Mouse (Mus musculus) liver, embryonic 15.5 days (tissue): ENCODE results near the gene Ptcd2. TPM values are rescaled to one million over a fixed set of nuclear protein-coding genes. Genes with fewer than 3 reads are reported as not detected.
A peak's percentile ranks its signal among the peaks of the same experiment; 100 is the strongest.

Source experiments
- ATAC-seq: fragments of 200-750 bp; cut with Nextera tagmentation; 2 replicates; pipeline ENCODE4 v1.8.0; 2017; ENCODE audit warnings: moderate number of reproducible peaks, mild to moderate bottlenecking, moderate library complexity; ENCODE audit not compliant: insufficient read depth
- H3K27ac ChIP-seq: fragments of 300-500 bp; sonication (generic); replicated peaks from 2 replicates; pipeline ENCODE4 v1.5.1; 2015; ENCODE audit warnings: mild to moderate bottlenecking, inconsistent platforms
- H3K27me3 ChIP-seq: fragments of 300-500 bp; sonication (generic); 2 replicates; pipeline ENCODE4 v1.6.1; 2015; ENCODE audit warnings: mild to moderate bottlenecking, inconsistent platforms
- H3K36me3 ChIP-seq: fragments of 300-500 bp; sonication (generic); replicated peaks from 2 replicates; pipeline ENCODE4 v1.6.1; 2015; ENCODE audit warnings: moderate library complexity, mild to moderate bottlenecking, inconsistent platforms
- H3K4me1 ChIP-seq: fragments of 300-500 bp; sonication (generic); replicated peaks from 2 replicates; pipeline ENCODE4 v1.6.1; 2015; ENCODE audit warnings: inconsistent platforms
- H3K4me2 ChIP-seq: fragments of 300-500 bp; sonication (generic); 2 replicates; pipeline ENCODE4 v1.6.1; 2015; ENCODE audit warnings: moderate library complexity, mild to moderate bottlenecking, inconsistent platforms
- H3K4me3 ChIP-seq: fragments of 300-500 bp; sonication (generic); replicated peaks from 2 replicates; pipeline ENCODE4 v1.5.1; 2015; ENCODE audit warnings: mild to moderate bottlenecking, inconsistent platforms
- H3K9ac ChIP-seq: fragments of 300-500 bp; sonication (generic); 2 replicates; pipeline ENCODE4 v1.6.1; 2015; ENCODE audit warnings: moderate library complexity, mild to moderate bottlenecking, inconsistent platforms
- H3K9me3 ChIP-seq: fragments of 300-500 bp; sonication (generic); replicated peaks from 2 replicates; pipeline ENCODE4 v1.6.1; 2016; ENCODE audit warnings: inconsistent platforms
- WGBS: fragments of 180-500 bp; shearing (Covaris S2); methylation state at CpG from one replicate; pipeline ENCODE4 v1.1.7; 2015; ENCODE audit warnings: mixed read lengths; ENCODE audit not compliant: insufficient replicate concordance; 5-methylcytosine and 5-hydroxymethylcytosine counted together
- polyA plus RNA-seq: library from polyadenylated mRNA; unstranded; fragments of >200 nt; fragmentation: Nextera tagmentation; extraction: Ambion mirVana; gene quantifications from 2 replicates; pipeline ENCODE4 v1.2.1, GENCODE M21; 2015

Gene Ptcd2
- polyA plus RNA-seq = 24.6 and 26.2 TPM in 2 replicates

GRCm38 (mm10) chr13:99344599-99345575 is at the start of gene Ptcd2, which contains the start of gene Mrps27:
TSS of gene Ptcd2 (minus strand) at chr13:99344705.
TSS of gene Mrps27 (plus strand) at chr13:99344786.
- WGBS = 1% methylated on average over 39 of the region's 39 CpGs
- peak within 1 kb of the TSS; percentile 78 for H3K4me2 ChIP-seq
- H3K4me1 ChIP-seq = peaks cover 19% of the 10 kb centered on the region
- peak; percentile 99 for ATAC-seq
- peak within 1 kb of the TSS; percentile 75 for H3K27ac ChIP-seq
- no peaks in the 10 kb centered on the region for H3K27me3 ChIP-seq
- peaks cover 36% of the 10 kb centered on the region for H3K36me3 ChIP-seq
- H3K9me3 ChIP-seq = no peaks in the 10 kb centered on the region
- H3K4me3 ChIP-seq = peak within 1 kb of the TSS; percentile 81
- H3K9ac ChIP-seq = peak within 1 kb of the TSS; percentile 72

GRCm38 (mm10) chr13:99393128-99393527 is 48.6 kb upstream of the Ptcd2 start:
- ATAC-seq = no peak
- WGBS = 71% methylated on average over 3 of the region's 3 CpGs
- H3K4me3 ChIP-seq = no peak overlapping the region

GRCm38 (mm10) chr13:99391417-99391816 is 46.9 kb upstream of the Ptcd2 start:
- no peak overlapping the region for H3K27ac ChIP-seq
- H3K27me3 ChIP-seq = no peaks in the 10 kb centered on the region
- ATAC-seq = no peak
- H3K36me3 ChIP-seq = no peaks in the 10 kb centered on the region
- no peak overlapping the region for H3K4me2 ChIP-seq
- no peaks in the 10 kb centered on the region for H3K4me1 ChIP-seq
- 87% methylated on average over 3 of the region's 3 CpGs for WGBS
- no peak overlapping the region for H3K4me3 ChIP-seq
- no peaks in the 10 kb centered on the region for H3K9me3 ChIP-seq
- H3K9ac ChIP-seq = no peak overlapping the region

More at GRCm38 (mm10) chr13:99393128-99393527, 48.6 kb upstream of the Ptcd2 start:
- H3K4me2 ChIP-seq = no peak overlapping the region
- H3K27me3 ChIP-seq = no peaks in the 10 kb centered on the region
- H3K27ac ChIP-seq = no peak overlapping the region
- H3K9ac ChIP-seq = no peak overlapping the region
- no peaks in the 10 kb centered on the region for H3K9me3 ChIP-seq
- H3K36me3 ChIP-seq = no peaks in the 10 kb centered on the region
- H3K4me1 ChIP-seq = no peaks in the 10 kb centered on the region

- H3K9ac ChIP-seq = no peak overlapping the region
- H3K36me3 ChIP-seq = 0 out of 2 replicates have a peak, but pooled peaks cover 5% of the 10 kb centered on the region
- H3K4me2 ChIP-seq = no peak overlapping the region
- ATAC-seq = no peak
- WGBS = 59% methylated on average over 7 of the region's 7 CpGs
- no peaks in the 10 kb centered on the region for H3K9me3 ChIP-seq
- no peaks in the 10 kb centered on the region for H3K27me3 ChIP-seq
- H3K4me1 ChIP-seq = no peaks in the 10 kb centered on the region
- H3K27ac ChIP-seq = no peak overlapping the region
- no peak overlapping the region for H3K4me3 ChIP-seq
Measured at GRCm38 (mm10) chr13:99387901-99388811, 43.7 kb upstream of the Ptcd2 start.

- WGBS = 80% methylated on average over 7 of the region's 7 CpGs
- Histone ChIP-seq H3K36me3 (0 out of 2 replicates have a peak, but pooled peaks cover 10% of the 10 kb centered on the region), H3K4me3 (no peak overlapping the region), H3K27ac (no peak overlapping the region), H3K4me1 (no peaks in the 10 kb centered on the region), H3K4me2 (no peak overlapping the region), H3K9ac (no peak overlapping the region), H3K27me3 (no peaks in the 10 kb centered on the region), H3K9me3 (no peaks in the 10 kb centered on the region)
- no peak for ATAC-seq
Measured at GRCm38 (mm10) chr13:99386341-99386740, 41.8 kb upstream of the Ptcd2 start.

GRCm38 (mm10) chr13:99385911-99386310 is 41.4 kb upstream of the Ptcd2 start:
- no peak overlapping the region for H3K4me2 ChIP-seq
- H3K9me3 ChIP-seq = no peaks in the 10 kb centered on the region
- no peak overlapping the region for H3K27ac ChIP-seq
- ATAC-seq = no peak
- no peak overlapping the region for H3K4me3 ChIP-seq
- H3K4me1 ChIP-seq = no peaks in the 10 kb centered on the region
- H3K27me3 ChIP-seq = no peaks in the 10 kb centered on the region
- 81% methylated on average over 6 of the region's 6 CpGs for WGBS
- no peak overlapping the region for H3K9ac ChIP-seq
- H3K36me3 ChIP-seq = 0 out of 2 replicates have a peak, but pooled peaks cover 14% of the 10 kb centered on the region

GRCm38 (mm10) chr13:99384555-99385203 is 40.2 kb upstream of the Ptcd2 start:
- ATAC-seq = no peak
- H3K4me3 ChIP-seq = no peak overlapping the region
- H3K9me3 ChIP-seq = no peaks in the 10 kb centered on the region
- H3K27ac ChIP-seq = no peak overlapping the region
- H3K9ac ChIP-seq = no peak overlapping the region
- 0 out of 2 replicates have a peak, but pooled peaks cover 16% of the 10 kb centered on the region for H3K36me3 ChIP-seq
- no peaks in the 10 kb centered on the region for H3K4me1 ChIP-seq
- no peaks in the 10 kb centered on the region for H3K27me3 ChIP-seq
- WGBS = 69% methylated on average over 7 of the region's 7 CpGs
- H3K4me2 ChIP-seq = no peak overlapping the region

GRCm38 (mm10) chr13:99382373-99382772 is 37.9 kb upstream of the Ptcd2 start:
- Histone ChIP-seq H3K4me2 (no peak overlapping the region), H3K9ac (no peak overlapping the region), H3K4me3 (no peak overlapping the region), H3K27me3 (no peaks in the 10 kb centered on the region), H3K4me1 (no peaks in the 10 kb centered on the region), H3K27ac (no peak overlapping the region), H3K9me3 (no peaks in the 10 kb centered on the region), H3K36me3 (0 out of 2 replicates have a peak, but pooled peaks cover 19% of the 10 kb centered on the region)
- ATAC-seq = no peak
- WGBS = 53% methylated on average over 6 of the region's 6 CpGs

- H3K27me3 ChIP-seq = no peaks in the 10 kb centered on the region
- H3K9me3 ChIP-seq = no peaks in the 10 kb centered on the region
- no peaks in the 10 kb centered on the region for H3K4me1 ChIP-seq
- H3K9ac ChIP-seq = no peak overlapping the region
- no peak overlapping the region for H3K27ac ChIP-seq
- 0 out of 2 replicates have a peak, but pooled peaks cover 13% of the 10 kb centered on the region for H3K36me3 ChIP-seq
- H3K4me3 ChIP-seq = no peak overlapping the region
- H3K4me2 ChIP-seq = no peak overlapping the region
- 79% methylated on average over 1 of the region's 1 CpGs for WGBS
- ATAC-seq = no peak
Measured at GRCm38 (mm10) chr13:99378223-99378622, 33.7 kb upstream of the Ptcd2 start.

- Histone ChIP-seq H3K27ac (no peak overlapping the region), H3K4me2 (no peak overlapping the region), H3K4me3 (no peak overlapping the region), H3K36me3 (0 out of 2 replicates have a peak, but pooled peaks cover 13% of the 10 kb centered on the region), H3K27me3 (no peaks in the 10 kb centered on the region), H3K9me3 (no peaks in the 10 kb centered on the region), H3K9ac (no peak overlapping the region), H3K4me1 (no peaks in the 10 kb centered on the region)
- no peak for ATAC-seq
- 67% methylated on average over 6 of the region's 6 CpGs for WGBS
Measured at GRCm38 (mm10) chr13:99377055-99377454, 32.5 kb upstream of the Ptcd2 start.
